Mouse (Mus musculus): ENCODE measurements around the gene Pycr2.

DNA sequence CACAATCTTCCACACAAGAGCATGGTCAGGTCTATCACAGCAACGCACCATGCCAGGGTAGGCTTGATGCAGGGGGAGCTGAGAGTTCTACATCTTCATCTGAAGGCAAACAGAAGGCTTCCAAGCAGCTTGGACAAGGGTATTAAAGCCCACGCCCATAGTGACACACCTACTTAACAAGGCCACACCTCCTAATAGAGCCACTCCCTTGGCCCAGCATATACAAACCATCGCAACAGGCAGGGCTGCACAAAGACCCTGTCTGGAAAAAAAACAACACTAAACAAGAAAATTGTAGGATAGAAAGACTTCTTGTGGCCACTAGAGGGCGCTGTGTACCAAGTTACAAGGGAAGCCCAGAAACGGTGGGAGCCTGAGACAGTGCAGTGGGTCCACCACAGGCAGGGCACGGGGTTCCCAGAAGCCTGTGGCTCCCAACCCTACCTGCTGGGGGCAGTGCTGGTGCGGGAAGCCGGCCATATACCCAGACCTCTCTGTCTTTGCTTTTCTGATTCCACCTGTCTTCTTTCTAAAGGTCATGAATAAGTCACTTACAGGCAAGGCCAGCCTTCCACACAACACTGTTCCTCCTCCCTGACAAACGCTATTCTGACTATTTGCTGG is 30.1 kb upstream of the Pycr2 start:
- TF ChIP-seq CTCF (IDR thresholded peaks at IDR 0.05; ENCODE audit: low read depth) (peak; percentile 82), EP300 (optimal IDR thresholded peaks at IDR 0.05) (no peak)

Data from stomach, postnatal 0 days (tissue).